Mouse (Mus musculus) kidney, adult 10 weeks (tissue): Measurements from ENCODE around the gene Pfkfb2. TPM values are rescaled to one million over a fixed set of nuclear protein-coding genes. Genes with fewer than 3 reads are reported as not detected.

Experiments used
- polyA plus RNA-seq: library from polyadenylated mRNA; stranded (reverse); fragments of 350-450 nt; fragmentation: Illumina TruSeq; extraction: RNeasy Lipid Tissue Mini Kit (QIAGEN cat#74804); gene quantifications from one replicate; pipeline ENCODE4 v1.2.3, GENCODE M21; 2014; ENCODE audit warnings: low read depth, low replicate concordance

Pfkfb2 gene
- polyA plus RNA-seq, result 19.6 TPM

GRCm38 (mm10) chr1:130729153-130729552 is at the start of gene Pfkfb2:
TSS of gene Pfkfb2 (minus strand) at chr1:130729253.

GRCm38 (mm10) chr1:130731741-130732337 is 2.8 kb upstream of the Pfkfb2 start, which contains the start of gene AA986860:
TSS of gene AA986860 (plus strand) at chr1:130731976.

GRCm38 (mm10) chr1:130717291-130717871 is 11.7 kb downstream of the Pfkfb2 start, which contains the start of gene Yod1:
TSS of gene Yod1 (plus strand) at chr1:130717327.

GRCm38 (mm10) chr1:130715561-130716217 is 13.4 kb downstream of the Pfkfb2 start, which contains the start of gene Gm29427:
TSS of gene Gm29427 (minus strand) at chr1:130715799.

GRCm38 (mm10) chr1:130661454-130661853 is 67.6 kb downstream of the Pfkfb2 start, which contains the start of gene C4bp:
TSS of gene C4bp (minus strand) at chr1:130661632.

Other genes with a start within 250 kb of the Pfkfb2 start
- gene Zp3r, start 99.6 kb downstream of the Pfkfb2 start, polyA plus RNA-seq, result not detected
- not detected for gene C4bp, start 67.6 kb downstream of the Pfkfb2 start, polyA plus RNA-seq
- not detected for gene Gm29427, start 13.5 kb downstream of the Pfkfb2 start, polyA plus RNA-seq
- 11.8 TPM for gene Yod1, start 11.9 kb downstream of the Pfkfb2 start, polyA plus RNA-seq
- 5.7 TPM for gene AA986860, start 2.7 kb upstream of the Pfkfb2 start, polyA plus RNA-seq
- 0.77 TPM for gene Fcamr, start 71.6 kb upstream of the Pfkfb2 start, polyA plus RNA-seq
- 28.2 TPM for gene Pigr, start 97.4 kb upstream of the Pfkfb2 start, polyA plus RNA-seq
- 2.7 TPM for gene Fcmr, start 136.4 kb upstream of the Pfkfb2 start, polyA plus RNA-seq
- gene Il24, start 158.2 kb upstream of the Pfkfb2 start, polyA plus RNA-seq, result not detected
- gene Il20, start 182.2 kb upstream of the Pfkfb2 start, polyA plus RNA-seq, result not detected
- not detected for gene Il19, start 210.9 kb upstream of the Pfkfb2 start, polyA plus RNA-seq